Mouse (Mus musculus) CH12.LX (cell line): Measurements from ENCODE around the gene Naa40.

ENCODE experiments used
- CHD2 ChIP-seq: IDR thresholded peaks from 2 replicates; pipeline ENCODE4 v1.6.1; 2011; ENCODE audit warnings: low read length, improper control_type of control experiment
- CTCF ChIP-seq, 2 experiments: IDR thresholded peaks in 1 of 2; conservative IDR thresholded peaks in 1 of 2; 2 replicates each; pipeline ENCODE4 v1.5.1; 2011 to 2012; ENCODE audit warnings: low read depth in 2 of 2, low read length in 2 of 2, improper control_type of control experiment in 1 of 2, inconsistent platforms in 1 of 2, mild to moderate bottlenecking in 1 of 2, moderate library complexity in 1 of 2
- GABPA ChIP-seq: IDR thresholded peaks from 2 replicates; pipeline ENCODE4 v1.6.1; 2012; ENCODE audit warnings: low read depth, low read length, improper control_type of control experiment, inconsistent platforms; ENCODE audit not compliant: insufficient replicate concordance
- JUN ChIP-seq: IDR thresholded peaks from 2 replicates; pipeline ENCODE4 v1.6.1; 2011; ENCODE audit warnings: low read depth, mild to moderate bottlenecking, low read length, improper control_type of control experiment, moderate library complexity; ENCODE audit not compliant: insufficient read depth
- KAT2A ChIP-seq: IDR thresholded peaks from 2 replicates; pipeline ENCODE4 v1.6.1; 2012; ENCODE audit warnings: low read length, improper control_type of control experiment, inconsistent platforms; ENCODE audit not compliant: insufficient replicate concordance
- MAFK ChIP-seq: IDR thresholded peaks from 2 replicates; pipeline ENCODE4 v1.6.1; 2011; ENCODE audit warnings: low read length, improper control_type of control experiment; ENCODE audit not compliant: insufficient replicate concordance
- MAZ ChIP-seq: IDR thresholded peaks from 2 replicates; pipeline ENCODE4 v1.6.1; 2012; ENCODE audit warnings: low read depth, mild to moderate bottlenecking, inconsistent platforms, low read length, improper control_type of control experiment, moderate library complexity
- NRF1 ChIP-seq: IDR thresholded peaks from 2 replicates; pipeline ENCODE4 v1.6.1; 2014; ENCODE audit warnings: low read depth, mild to moderate bottlenecking, inconsistent platforms, low read length, improper control_type of control experiment, moderate library complexity
- PAX5 ChIP-seq: IDR thresholded peaks from 2 replicates; pipeline ENCODE4 v1.6.1; 2012; ENCODE audit warnings: low read length, inconsistent platforms, mixed read lengths
- POLR2A ChIP-seq: IDR thresholded peaks from 2 replicates; pipeline ENCODE4 v1.6.1; 2011; ENCODE audit warnings: low read depth, mild to moderate bottlenecking, improper control_type of control experiment, low read length
- RCOR1 ChIP-seq: conservative IDR thresholded peaks from 2 replicates; pipeline ENCODE4 v1.6.1; 2012; ENCODE audit warnings: low read depth, mild to moderate bottlenecking, inconsistent platforms, low read length, improper control_type of control experiment
- USF2 ChIP-seq: conservative IDR thresholded peaks from 2 replicates; pipeline ENCODE4 v1.6.1; 2011; ENCODE audit warnings: low read depth, low read length, improper control_type of control experiment

GRCm38 (mm10) chr19:7224253-7224652, 16.7 kb downstream of the Naa40 start:
- TF ChIP-seq GABPA (no peak), POLR2A (no peak), CTCF (conservative IDR thresholded peaks at IDR 0.05 in 1 of 2, IDR thresholded peaks at IDR 0.05 in 1 of 2; ENCODE audit: low read depth in 2 of 2, low read length in 2 of 2) (no peak), RCOR1 (no peak), MAFK (no peak), KAT2A (no peak), MAZ (no peak), NRF1 (no peak), CHD2 (no peak), USF2 (no peak), PAX5 (no peak), JUN (no peak)
